Mouse (Mus musculus) ovary, adult 2 months (tissue): ENCODE measurements around the gene Cenpp. TPM values are rescaled to one million over a fixed set of nuclear protein-coding genes. Genes with fewer than 3 reads are reported as not detected.

Experiments used
- polyA plus RNA-seq: library from polyadenylated mRNA; depleted of rRNA; stranded (reverse); fragments of >200 nt; gene quantifications from 2 replicates; pipeline ENCODE4 v1.2.3, GENCODE M21; 2012; rRNA removed

Cenpp gene
- polyA plus RNA-seq = 0.60 and 1.1 TPM in 2 replicates

DNA sequence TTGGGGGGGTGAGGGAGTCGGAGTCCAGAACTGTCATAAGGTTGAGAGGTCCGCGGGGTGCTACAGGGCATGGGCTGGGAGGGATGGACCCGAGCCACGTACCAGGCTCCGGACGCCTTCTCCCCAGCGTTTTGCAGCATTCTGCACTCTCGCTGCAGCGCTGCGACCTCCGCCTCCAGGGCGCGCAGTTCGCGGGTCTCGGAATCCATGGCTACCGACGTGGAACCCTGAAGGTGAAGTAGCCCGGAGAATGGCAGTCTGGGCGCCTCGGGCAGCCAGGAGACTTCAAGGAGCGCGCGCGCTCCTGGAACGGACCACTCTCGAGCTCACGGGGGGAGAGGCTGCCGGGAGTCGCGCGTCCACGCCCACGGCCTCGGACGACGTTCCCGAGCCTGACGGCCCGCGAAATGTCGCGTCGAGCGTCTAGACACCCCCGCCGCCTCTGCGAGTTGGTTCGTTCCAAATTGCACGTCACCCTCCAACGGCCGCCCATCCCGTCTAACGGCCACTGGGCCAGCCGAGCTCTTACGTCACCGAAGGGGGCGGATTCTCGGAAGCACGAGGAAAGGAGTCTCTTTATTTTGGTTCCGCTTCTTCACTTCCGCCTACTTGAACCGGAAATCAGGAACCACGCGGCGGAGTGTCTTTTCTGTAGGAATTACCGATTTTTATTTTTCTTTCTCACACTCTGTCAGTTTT lies at the start of gene Cenpp, which contains the start of gene Nol8:
Gene Cenpp, minus strand, starts transcription at position 305 of the 699 bp plus-strand sequence.
Gene Nol8, plus strand, starts transcription at position 598 of the 699 bp plus-strand sequence.

DNA sequence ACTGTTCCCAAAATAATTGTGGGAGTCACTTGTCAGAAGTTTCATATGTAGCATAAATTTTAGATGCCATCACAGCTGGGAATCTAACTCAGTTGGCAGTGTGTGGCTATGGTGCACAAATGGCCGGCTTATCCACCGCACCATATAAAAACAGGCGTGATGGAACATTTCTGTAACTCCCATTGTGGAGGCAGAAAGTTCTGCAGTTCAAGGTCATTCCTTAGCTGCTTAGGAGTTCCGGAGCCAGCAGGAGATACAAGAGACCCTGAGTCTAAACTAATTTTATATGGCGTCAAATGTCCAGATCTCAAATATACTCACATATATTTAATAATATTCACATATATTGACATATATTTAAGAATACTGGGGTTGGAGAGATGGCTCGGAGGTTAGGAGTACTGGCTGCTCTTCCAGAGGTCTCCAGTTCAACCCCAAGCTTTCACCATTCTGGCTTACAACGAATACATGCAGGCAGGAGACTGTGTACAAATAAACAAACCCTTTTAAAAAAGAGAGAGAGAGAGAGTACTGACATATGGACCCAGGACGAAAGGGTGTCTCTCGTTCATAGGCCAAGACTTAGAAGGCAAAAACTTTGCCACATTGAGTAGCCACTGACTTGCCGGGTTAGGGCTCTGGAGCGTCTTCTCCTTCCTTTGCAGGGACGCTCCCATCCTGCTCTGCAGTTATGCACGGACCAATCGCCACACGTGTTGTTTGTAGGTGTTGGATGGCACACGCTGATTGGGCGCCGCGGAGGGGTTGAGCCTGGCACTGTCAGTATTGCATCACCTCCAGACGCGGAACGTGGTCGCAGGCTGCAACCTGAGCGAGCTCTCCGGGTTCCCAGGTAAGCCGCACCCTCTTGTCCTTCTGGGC lies 29.0 kb upstream of the Cenpp start, which contains the start of gene Iars:
Gene Iars, plus strand, starts transcription at position 750 of the 882 bp plus-strand sequence.

DNA sequence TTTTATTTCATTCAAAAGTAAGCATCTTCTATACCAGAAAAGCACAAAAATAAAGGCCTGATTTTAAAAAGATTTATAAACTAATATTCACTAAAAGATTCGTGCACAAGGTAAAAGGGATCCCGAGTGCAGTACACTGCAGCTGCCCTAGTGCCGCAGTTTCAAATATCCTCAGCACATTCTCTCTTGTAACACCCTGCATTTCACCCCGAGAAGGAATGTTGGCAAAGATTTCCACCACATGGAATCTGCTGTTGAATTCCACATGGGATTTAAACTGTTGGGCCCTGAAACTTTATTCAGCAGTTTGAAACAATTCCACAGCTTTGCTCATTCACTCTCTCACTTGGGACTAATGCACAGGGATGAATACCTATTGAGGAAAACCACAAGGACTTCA lies 44.9 kb downstream of the Cenpp start, which contains the start of gene Ogn:
Gene Ogn, plus strand, starts transcription at position 333 of the 400 bp plus-strand sequence.

DNA sequence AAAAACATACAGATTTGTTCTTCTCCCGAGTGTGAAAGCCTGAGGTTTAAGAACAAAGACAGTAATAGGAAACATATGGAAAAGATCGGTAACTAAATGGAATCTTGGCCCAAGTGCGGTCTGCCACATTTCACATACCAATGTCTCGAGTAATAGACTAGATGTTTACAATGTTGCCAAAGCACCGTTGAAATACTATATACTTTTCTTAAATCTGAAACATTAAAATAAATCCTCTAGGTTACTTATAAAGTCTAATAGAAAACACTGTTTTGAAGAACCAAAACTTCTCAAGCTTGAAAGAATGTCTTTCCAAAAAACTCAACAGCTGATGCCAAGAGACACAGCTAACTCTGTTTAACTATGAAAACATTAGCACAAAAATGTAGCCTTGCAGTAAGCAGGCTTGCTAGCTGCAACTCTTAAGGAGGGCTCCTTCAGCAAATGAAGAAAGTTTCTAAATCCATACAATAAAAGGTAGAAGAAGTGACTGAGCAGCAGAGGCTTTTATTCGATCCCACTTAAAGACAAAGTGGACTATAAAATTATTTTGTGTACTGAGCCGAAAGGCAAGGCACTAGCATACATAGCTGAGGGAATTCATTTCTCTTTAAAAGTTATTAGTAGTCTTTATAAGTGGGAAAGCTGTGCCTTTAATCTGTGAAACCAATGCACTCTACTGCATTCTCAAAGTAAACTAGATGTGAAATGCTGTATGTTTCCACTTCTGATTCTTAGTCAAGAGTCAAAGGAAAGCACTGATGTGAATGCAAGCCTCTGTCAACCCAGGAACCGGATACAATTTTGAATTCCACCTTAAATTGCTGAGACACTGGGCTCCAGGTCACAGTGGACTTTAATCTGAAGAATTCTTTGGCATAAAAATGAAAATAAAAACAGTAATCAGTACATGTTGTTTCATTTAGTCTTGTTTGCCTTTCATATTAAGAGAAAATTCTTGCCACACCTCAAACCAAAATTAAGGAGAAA lies 70.7 kb downstream of the Cenpp start, which contains the start of gene Omd:
Gene Omd, plus strand, starts transcription at position 922 of the 990 bp plus-strand sequence.

DNA sequence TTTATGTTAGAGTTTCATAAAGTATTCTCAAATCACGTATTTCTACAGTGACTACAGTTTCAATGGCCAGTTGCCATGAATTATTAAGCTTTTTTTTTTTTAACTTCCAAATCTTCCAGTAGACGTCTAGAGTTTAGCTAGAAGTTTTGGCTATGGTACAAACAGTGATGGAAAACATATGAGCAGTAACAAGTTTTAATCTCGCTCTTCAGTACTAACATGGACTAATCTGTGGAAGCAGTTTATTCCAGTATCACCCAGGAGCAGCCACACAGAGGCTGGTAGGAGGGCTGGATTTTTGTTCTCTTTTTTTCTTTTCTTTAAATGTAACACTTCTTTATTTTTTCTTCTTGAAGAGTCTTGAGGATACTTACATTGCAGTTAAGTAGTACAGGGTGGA lies 108.3 kb downstream of the Cenpp start, which contains the start of gene Aspn:
Gene Aspn, plus strand, starts transcription at position 165 of the 400 bp plus-strand sequence.

DNA sequence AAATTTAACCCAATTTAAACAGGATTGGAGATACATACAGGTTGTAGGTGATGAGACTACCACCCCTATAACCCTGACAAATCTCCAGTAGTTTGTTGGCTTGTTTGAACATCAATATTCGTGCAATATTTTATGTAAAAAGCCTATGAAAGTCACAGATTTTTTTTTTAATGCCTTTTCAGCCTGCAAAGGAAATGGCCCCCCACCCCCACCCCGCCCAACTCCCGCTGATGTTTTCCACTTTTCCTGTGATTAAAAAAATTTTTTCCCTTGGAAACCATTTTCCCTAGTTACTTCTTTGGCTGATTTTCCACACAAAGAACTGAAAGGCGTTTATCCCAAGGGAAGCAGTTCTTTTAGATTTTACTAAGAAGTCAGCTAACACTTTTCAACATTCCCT lies 148.1 kb downstream of the Cenpp start, which contains the start of gene Ecm2:
Gene Ecm2, plus strand, starts transcription at position 301 of the 400 bp plus-strand sequence.

DNA sequence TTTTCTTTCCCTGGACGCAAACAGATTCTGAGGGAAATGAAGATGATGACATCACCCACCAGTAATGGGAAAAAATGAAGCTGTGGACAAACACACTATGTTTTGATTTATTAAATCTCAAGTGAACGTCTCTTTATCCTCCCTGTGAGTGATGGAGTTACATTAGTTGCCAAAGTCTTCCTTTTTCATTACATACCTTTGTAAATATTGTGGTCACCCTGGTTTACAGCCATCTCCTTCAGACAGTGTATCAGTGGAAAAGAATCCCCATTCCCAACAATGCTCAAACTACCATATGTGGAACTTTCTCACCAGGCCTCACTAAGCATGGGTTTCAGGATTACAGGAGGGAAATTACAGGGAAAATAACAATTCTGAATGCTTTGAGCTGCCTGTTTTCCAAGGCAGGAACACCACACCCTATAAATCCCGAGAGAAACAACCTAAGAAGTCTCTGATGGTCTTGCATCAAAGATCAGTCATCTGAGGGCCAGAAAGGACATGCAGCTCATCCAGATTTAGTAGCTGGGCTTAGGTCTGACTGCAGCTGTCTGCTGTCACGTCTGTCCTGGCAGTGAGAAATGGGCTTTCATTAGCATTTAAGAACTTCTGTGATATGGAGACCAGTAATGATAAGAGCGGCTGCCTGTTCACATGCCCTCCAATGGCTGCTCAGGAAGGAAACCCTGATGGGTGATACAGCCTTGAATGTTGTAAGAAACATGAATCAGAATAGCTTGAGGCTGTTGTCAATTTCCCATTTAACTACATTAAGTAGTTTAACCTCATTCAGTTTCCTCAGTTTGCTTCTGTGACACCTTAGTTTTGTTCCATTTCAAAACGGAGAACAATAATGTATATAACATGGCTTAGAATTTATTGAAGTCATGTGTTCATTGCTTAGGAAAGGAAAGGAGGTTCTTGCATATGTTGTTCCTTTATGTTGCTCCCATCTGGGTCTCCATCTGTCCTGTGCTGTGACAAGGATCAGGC lies 159.9 kb downstream of the Cenpp start, which contains the start of gene Tes3-ps:
Gene Tes3-ps, plus strand, starts transcription at position 943 of the 993 bp plus-strand sequence.

DNA sequence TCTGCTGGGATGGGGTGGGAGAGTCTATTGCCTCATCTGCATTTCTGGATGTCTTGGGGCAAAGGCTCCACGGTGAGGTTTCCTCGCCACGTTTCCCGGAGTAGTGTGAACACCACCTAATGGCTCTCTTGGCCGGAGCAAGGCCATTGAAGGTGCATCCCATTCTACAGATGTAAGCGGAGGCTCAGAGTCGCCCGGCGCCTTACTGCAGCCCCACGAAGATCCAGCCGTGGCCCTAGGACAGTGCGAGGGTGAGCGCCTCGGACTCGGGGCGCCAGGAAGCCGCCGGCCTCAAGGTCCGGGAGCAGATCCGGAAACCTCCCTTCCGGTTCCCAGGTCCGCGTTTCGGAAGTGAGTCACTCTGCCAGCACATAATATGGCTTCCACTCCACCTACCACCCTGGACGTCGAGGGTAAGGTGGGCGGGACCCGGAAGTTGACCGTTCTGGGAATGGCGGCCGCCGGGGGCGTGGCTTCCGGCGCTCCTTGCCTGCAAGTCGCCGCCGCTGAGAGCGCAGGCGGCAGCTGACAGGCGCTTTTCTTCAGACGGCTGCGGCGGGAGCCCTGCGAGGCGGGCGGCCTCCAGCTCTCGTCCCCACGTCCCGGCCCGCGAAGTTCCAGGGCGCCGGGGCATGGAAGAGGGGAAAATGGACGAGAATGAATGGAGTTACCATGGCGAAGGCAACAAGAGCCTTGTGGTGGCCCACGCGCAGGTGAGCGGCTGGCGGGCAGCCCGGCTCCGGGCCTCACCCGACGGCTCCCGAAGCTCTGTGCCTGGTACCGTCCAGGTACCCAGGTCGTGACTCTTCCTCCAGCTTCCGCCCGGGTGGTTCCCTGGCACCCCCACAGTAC lies 231.6 kb downstream of the Cenpp start, which contains the start of gene Ippk:
Gene Ippk, plus strand, starts transcription at position 496 of the 852 bp plus-strand sequence.

Other genes with a start within 250 kb of the Cenpp start
- 7.1 and 8.3 TPM in 2 replicates for gene Ippk, start 231.5 kb downstream of the Cenpp start, polyA plus RNA-seq
- not detected in 2 replicates for gene Tes3-ps, start 159.5 kb downstream of the Cenpp start, polyA plus RNA-seq
- 1.7 and 2.7 TPM in 2 replicates for gene Ecm2, start 148.0 kb downstream of the Cenpp start, polyA plus RNA-seq
- gene Aspn, start 108.3 kb downstream of the Cenpp start, polyA plus RNA-seq = 0.63 and 0.67 TPM in 2 replicates
- gene Omd, start 70.3 kb downstream of the Cenpp start, polyA plus RNA-seq = 0.47 and 0.49 TPM in 2 replicates
- gene Ogn, start 44.7 kb downstream of the Cenpp start, polyA plus RNA-seq = 16.0 and 21.2 TPM in 2 replicates
- 0.63 and 0.66 TPM in 2 replicates for gene Nol8, start 293 bp upstream of the Cenpp start, polyA plus RNA-seq
- gene Iars, start 29.3 kb upstream of the Cenpp start, polyA plus RNA-seq = 20.5 and 25.5 TPM in 2 replicates
- 0.03 TPM in 2 replicates for gene Gm30302, start 146.2 kb upstream of the Cenpp start, polyA plus RNA-seq